Mouse (Mus musculus): ENCODE results near the gene Slfn14.
"Not testable (repeated sequence)": the region's sequence is repeated elsewhere in the genome, so short reads cannot be mapped to it uniquely, and the experiment has no call there.

The Slfn14 gene

DNA sequence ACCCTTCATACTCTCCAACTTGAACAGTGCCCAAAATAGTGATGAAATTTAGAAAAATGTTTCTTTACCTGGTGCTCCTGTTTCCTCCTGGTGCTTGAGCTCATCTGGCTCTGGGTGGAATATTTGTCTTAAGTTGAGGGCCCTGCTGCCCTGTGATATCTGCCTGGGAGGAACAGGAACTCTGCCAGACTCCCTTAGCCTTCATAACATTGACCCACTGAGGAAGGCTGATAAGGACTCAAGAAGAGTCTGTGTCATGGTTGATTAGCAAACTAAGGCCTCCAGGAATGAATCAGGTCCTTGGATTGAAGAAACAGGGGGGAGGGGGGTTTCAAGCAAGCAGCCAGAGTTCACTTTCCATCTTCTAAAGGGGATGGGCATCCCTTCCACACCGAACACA is at the start of gene Slfn14:
Gene Slfn14, minus strand, starts transcription at position 161 of the 400 bp plus-strand sequence.
- no peak for DNase-seq (ENCODE audit: low read depth, low spot score)

DNA sequence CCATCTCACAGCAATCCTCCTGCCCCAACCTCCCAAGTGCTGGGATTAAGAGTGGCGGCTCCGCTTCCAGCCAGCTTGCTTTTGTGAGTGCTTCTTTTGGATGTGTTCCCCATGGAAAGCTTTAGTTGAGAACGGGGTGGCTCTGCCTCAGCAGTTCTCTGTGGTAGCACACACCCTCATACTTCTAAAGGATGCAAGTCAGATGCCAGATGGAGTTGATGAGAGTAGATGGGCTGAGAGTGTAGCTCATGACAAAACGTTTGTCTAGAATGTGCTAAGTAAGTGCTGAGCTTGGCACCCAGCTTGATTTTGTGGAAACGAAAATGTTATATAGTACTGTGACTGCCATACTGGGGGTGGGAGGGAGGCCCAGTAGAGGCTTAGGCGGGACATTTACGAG is 49.3 kb upstream of the Slfn14 start:
- DNase-seq (ENCODE audit: low read depth, low spot score): peak; percentile 86

DNA sequence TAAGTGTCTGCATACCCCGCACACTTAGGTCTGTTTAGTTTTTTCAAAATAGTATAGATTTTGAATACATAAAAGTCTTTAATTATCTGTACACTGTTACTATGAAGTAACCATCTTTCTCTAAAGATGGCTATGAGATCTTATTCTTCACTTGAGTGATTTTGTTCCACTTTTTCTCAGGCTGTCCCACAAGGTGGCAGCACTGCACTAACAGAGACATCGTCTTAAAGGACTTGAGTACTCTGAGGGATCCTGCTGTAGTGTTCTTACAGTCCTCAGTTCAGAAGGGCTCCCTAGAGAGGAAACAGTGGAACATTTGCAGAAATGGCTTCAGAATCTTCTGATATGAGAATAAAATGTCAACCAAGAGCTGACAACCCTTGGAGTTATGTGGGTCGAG is 40.9 kb upstream of the Slfn14 start:
- DNase-seq (ENCODE audit: low read depth, low spot score): peak; percentile 84

DNA sequence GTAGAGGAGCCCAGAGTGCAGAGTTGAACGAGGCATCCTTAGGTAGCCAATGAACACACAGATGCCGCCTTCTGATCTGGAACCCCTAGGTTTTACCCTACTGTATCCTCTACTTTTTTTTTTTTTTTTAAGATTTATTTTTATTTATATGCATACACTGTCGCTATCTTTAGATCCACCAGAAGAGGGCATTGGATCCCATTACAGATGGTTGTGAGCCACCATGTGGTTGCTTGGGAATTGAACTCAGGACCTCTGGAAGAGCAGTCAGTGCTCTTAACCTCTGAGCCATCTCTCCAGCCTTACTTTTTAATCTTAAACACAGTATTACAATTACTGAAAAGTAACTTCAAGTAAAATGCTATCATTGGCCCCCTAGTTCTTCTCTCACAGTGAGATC is 40.2 kb upstream of the Slfn14 start:
- DNase-seq (ENCODE audit: low read depth, low spot score): not testable (repeated sequence)

DNA sequence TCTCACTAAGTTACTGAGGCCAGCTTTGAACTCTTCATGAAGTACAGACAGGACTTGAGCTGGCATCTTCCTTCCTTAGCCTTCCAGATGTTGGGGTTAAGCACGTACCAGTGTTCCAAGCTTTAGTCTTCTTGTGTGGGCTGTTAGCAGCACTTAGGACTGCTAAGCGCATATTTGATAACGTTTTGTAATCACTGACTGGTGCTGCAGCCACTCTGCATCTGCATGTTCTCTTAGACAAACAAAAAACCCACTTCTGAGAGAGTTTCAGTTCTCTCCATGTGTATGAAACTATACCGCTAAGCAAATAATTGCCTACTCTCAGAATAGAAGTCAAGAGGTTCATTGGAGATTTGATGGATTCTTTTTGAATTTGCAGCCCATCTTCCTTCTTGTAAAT is 32.5 kb upstream of the Slfn14 start:
- DNase-seq (ENCODE audit: low read depth, low spot score): no peak

DNA sequence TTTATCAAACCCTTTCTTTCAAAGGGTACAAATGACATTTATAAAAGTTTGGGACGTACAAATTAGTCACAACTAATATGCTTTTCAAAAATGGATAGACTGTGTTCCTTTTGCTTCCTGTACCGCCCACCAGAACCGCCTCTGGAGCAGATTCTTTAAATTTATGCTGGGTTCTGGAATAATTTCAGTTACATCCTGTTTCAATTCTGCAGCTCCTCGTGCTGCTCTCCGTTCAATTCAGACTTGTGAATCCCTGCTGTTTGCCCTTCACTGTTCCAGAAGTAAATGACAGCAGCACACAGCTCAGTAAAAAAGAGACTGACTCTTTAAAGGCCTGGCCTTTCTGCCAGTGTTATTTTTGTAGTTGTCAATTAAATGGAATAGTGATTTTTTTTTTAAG is 25.9 kb upstream of the Slfn14 start:
- peak; percentile 84 for DNase-seq (ENCODE audit: low read depth, low spot score)

DNA sequence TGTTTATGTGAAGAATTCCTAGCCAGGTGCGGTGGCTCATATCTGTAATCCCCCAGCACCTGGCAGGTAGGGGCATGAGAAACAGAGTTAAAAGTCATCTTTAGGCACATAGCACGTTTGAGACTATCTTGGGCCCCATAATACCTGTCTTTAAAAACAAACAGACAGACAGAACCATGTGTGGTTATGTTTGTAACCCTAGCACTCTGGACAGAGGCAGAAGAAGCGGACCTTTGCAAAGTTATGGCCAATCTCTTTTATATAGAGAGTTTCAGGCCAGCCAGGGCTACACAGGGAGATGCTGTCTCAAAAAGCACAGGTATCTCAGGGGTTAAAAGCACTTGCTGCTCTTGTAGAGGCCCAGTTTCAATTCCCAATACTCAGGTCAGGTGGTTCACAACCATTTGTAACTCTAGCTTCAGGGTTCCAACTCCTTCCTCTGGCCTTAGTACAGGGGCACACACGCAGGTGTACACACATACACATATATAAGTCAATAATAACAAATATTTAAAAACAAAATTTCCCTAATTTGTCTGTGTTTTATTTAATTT is 20.3 kb upstream of the Slfn14 start:
- DNase-seq (ENCODE audit: low read depth, low spot score): no peak

DNA sequence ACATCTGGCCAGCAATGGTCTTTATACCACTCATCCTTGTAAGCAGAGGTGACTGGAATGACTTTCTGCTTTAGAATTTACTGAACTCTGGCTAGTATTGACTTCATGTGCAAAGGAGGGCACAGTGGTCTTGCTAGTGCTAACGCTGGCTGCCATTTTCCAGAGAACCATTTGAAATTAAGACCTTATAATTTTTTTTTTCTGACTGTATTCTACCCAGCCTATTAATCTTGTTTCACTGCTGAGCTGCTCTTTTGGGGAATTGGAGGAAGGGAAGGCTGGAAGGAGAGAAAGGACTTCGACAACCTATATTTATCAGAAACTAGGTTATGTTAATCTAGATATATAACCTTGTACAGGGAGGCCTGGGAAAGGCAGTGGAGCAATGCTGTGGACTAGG is 18.0 kb upstream of the Slfn14 start:
- DNase-seq (ENCODE audit: low read depth, low spot score): no peak

DNA sequence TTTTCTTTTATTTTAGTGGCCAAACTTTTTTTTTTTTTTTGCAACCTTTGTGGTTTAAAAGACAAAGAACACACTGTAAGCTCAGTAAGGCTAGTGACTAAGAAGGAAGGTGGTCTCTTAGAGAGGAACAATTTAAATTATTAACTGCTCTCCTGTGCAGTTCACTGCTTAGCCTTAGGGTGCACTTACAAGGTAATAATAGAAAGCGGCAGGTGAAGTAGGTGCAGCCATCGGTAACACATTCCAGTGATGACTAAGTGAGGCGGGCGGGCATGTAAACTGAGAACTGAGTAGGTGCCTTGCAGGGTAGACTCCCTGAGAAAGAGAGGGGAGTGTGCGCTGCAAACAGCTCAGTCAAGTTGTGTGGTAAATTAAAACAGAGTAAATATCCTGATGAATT is 17.2 kb upstream of the Slfn14 start:
- peak; percentile 63 for DNase-seq (ENCODE audit: low read depth, low spot score)

DNA sequence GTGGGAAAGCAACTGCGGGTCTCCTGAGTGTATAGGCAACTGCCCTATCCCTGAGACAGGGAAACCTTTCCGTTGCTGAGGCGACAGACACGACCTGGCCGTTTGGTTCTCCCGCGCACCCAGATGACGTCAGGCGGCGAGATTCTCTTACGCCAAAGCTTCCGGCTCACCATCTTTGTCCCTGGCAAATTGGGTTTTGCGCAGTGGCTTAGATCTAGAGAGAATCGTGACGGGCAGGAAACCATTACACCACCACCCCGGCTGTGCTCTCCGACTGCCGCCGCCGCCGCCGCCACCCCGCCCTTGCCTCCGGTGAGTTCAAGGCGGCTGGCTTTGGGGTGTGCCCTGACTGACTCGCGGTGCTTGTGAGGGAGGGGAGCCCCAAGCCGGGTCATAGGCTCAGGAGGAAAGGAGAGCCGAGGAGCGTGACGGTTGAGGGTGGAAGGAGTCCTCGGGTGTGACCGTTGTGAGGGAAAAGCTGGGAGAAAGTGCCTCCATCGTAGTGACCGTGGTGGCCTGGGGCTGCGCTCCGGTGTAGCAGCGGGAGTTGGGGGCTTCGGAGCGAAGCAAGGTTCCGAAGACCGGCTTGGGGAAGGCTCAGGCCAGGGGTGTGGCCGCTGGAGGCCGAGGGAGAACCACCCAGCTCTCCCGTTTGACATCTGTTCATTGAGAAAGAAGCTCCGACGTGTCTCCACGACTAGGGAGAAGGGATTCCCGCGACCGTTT is 16.2 kb upstream of the Slfn14 start, which contains the start of gene Pex12:
Gene Pex12, minus strand, starts transcription at position 61 of the 726 bp plus-strand sequence.
- peak; percentile 99 for DNase-seq (ENCODE audit: low read depth, low spot score)

DNA sequence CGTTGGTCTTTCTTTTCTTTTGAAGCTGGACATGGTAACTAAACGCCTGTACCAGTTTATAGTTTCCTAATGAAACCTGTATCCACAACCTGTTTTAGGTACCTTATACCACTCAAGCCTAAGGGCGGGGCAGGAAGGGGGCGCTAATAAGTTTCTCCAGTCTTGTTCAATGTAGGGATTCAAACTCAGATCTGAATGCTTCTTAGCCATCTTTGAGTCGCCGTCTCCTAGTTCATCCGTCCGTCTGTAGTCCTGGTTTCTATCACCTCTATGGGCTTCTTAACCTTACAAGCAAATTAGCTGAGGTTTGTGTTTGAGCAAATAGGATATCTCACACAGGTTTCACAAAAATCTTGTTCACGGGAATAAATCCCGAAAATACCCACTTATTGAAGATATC is 15.6 kb upstream of the Slfn14 start:
- DNase-seq (ENCODE audit: low read depth, low spot score): no peak

DNA sequence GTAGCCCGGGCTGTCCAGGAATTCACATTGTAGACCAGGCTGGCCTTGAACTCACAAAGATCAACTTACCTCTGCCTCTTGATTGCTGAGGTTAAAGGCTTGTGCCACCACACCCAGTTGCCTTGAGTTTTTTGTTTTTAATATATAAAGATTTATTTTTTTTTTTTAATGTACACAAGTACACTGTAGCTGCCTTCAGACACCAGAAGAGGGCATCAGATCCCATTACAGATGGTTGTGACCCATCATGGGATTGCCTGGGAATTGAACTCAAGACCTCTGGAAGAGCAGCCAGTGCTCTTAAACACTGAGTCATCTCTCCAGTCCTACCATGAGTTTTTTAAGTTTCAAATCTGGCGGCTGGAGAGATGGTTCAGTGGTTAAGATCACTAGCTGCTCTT is 14.9 kb upstream of the Slfn14 start:
- no peak for DNase-seq (ENCODE audit: low read depth, low spot score)

DNA sequence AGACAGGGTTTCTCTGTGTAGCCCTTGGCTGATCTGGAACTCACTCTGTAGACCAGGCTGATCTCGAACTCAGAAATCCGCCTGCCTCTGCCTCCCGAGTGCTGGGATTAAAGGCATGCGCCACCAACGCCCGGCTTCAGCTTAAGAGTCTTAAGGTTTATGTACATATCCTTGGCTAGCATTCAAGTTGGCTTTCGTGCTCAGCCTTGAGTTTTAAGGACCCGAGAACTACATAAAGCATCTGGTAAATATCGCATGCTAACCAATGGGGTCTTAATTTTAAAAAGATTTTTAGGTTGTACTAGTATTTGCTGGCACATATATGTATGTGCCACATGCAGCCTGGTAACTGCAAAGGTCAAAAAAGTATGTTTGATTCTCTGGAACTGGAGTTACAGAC is 13.2 kb upstream of the Slfn14 start:
- DNase-seq (ENCODE audit: low read depth, low spot score): no peak

DNA sequence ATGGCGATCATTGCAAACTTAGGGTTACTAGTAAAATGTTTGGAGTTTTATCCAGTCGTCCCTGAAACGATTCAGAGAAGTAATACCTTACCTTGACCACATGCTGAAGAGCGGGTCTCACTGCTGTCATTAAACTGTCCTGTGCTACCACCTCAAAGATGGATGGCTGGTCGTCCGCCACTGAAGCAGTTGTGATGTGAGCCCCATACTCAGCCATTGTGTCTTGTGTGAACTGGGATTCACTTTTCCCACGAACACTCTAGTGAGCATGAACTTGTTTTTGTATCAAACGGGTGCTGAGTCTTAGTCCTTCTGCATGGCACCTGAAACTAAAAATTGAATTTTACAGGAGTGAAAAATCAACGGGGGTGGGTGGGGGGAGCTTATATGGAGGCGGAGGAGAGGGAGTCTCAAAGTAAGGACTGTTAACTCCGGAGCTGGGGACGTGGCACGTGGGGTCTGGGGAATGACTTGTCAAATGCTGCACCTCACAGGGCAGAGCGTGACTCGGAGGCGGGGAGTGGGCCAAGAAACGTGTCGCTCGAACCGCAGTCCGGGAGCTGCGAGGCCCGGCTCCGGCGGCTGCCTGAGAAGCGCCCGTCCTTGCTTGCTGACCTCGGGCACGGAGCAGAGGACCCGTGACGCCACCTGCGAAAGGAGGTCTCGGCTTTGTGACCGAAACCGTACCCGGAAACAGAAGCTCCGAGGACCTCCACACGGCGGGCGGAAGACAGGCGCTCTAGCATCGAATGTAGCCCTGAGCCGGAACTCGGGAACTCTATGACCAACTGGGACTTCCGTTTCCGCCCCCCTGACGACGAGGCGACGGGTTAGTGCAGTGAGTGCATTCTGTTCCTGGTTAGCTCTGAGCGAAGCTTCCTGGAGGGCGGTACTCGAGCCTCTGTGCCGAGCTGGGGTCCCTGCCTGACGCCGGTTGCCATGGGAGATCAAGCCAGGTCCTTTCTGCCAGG is 12.0 kb upstream of the Slfn14 start, which contains the start of gene Ap2b1:
Gene Ap2b1, plus strand, starts transcription at position 800 of the 971 bp plus-strand sequence.
- peak; percentile 99 for DNase-seq (ENCODE audit: low read depth, low spot score)

DNA sequence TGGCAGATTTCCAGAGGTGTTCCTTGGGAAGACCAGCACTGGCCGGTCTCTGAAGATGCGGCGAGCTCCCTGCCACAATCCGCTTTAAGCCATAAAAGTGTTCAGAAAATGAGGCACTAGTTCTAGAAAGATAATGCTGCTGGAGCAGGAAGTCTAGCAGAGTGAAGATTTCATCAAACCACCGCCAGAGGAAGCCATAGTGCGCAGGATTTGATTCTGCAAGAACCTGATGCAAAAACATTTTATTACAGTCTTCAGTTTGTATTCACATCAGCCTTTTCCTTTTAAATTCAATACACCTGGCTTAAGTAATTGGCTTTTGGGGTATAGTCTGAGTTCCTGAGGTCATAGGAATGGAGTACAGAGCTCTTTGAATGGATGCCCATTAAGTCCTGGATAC is 11.3 kb upstream of the Slfn14 start:
- DNase-seq (ENCODE audit: low read depth, low spot score): peak; percentile 35

DNA sequence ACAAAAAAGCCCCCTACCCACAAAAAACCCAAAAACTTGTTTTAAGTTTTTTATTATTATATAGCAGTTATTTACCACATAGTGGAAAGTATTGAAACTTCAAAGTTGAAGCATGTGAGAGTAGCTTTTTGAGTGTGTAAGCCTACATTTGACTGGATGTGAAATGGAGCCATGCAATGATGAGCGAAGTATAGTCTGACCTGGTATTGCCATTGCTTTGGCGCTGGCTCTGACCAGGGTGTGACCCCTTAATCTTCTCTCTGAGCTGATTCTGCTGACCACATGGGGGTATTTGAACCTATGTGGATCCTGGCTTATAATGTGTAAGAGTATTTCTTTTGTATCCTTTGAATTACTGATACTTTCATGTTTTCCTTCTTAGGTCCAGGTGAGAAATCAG is 7.6 kb upstream of the Slfn14 start:
- DNase-seq (ENCODE audit: low read depth, low spot score): no peak

DNA sequence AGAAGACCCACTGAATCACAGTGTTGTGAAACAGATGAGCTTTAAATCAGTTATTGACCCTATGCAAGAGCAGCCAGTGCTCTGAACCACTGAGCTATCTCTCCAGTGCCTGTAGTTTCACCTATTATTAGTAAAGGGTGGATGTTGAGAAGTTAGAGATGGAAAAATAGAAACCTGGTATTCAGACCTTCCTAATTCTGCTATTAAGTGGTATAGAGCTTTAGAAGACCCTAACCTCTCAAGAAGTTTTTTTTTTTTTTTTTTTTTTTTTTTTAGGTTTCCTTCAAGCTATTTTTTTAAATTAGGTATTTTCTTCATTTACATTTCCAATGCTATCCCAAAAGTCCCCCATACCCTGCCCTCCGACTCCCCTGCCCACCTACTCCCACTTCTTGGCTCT is 6.7 kb upstream of the Slfn14 start:
- DNase-seq (ENCODE audit: low read depth, low spot score): no peak

DNA sequence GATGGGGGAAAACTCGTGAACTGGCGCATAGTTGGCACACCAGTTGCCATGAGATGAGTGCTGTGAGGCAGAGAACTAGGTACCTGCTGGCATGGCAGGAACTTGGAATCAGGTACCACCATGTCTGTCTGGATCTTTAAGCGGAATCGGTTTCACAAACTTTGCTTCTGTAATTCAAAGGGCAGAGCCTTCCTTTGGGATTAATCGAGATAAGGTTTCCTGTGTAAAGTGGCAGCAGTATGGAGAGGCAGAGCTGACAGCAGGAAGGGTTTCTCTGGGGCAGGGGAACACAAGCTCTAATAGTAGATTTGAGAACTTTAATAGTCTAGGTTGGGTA is 5.7 kb upstream of the Slfn14 start:
- peak; percentile 46 for DNase-seq (ENCODE audit: low read depth, low spot score)

DNA sequence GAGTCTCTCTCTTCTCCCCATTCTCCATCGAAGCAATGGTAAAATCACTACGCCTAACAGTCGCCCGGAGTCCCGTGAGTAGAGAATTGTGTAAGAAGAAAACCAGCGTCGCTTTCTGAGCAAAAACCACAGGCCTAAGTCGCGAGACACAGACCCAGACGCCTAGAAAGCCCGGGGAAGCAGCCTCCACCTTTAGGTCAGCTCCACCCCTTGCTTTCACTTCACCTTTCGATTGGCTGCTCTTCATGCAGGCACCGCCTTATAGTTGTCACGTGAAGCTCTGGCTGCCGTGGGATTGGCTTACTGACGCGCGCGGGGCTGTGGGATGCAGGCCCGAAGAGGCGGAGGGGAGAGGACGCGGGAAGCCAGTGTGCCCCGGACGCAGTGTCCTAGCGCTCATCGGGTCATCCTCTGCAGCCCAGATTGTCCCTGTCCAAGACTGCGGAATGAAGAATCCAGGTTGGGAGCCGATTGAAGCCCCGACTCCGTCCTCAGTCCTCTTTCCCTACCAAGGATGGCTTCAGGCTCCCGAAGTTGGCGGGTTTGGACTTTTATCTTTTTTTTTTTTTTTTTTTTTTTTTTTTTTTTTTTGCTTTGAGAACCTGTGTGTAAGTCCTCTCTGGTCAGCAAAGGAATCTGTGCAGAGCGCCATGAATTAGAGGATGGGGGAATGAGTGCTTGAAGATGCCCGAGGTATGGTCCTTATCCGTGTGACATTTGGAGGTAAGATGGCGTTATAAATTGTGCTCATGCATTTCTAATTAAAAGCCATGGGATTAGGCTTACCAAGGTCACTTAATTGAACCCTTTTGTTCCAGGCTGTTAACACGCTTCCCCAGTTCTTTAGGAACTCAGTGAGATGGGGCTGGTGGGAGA is 5.1 kb upstream of the Slfn14 start:
- peak; percentile 99 for DNase-seq (ENCODE audit: low read depth, low spot score)

DNA sequence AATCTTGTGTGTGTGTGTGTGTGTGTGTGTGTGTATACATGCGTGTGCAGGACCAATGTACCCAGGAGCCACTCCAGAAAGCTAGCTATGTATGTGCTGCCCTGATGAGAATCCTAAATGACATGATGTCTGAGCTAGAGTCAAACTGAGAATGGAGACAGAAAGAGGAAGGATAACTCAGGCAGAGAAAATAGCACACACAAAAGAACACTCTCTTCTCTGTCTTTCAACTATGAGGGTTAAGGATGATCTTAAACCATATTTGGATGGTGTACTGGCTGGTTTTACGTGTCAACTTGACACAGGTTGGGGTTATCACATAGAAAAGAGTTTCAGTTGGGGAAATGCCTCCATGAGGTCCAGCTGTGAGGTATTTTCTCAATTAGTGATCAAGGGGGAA is 3.1 kb upstream of the Slfn14 start:
- DNase-seq (ENCODE audit: low read depth, low spot score): no peak

DNA sequence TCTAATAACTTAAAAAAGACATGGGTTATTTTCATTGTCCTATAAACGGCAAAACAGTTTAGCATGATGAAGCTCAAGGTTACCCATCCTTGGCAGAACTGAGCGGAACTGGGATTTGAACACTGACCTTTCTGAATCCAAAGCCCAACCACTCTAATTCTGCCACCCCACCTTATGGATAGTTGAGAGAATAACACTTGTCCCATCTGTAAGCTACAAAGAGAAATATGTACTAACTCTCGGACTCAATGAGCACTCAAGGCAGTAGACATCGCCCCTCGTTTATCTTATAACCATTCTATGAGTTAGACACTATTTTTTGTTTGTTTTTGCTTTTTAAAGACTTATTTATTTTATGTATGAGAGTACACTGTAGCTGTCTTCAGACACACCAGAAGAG is 2.5 kb upstream of the Slfn14 start:
- DNase-seq (ENCODE audit: low read depth, low spot score): no peak

Data from brain, adult 2 months (tissue).